Mouse (Mus musculus) liver, postnatal 0 days (tissue): ENCODE results near the gene Sapcd2. TPM values are rescaled to one million over a fixed set of nuclear protein-coding genes. Genes with fewer than 3 reads are reported as not detected.

Source experiments
- ATAC-seq: fragments of 200-750 bp; cut with Nextera tagmentation; 2 replicates; pipeline ENCODE4 v1.8.0; 2017; ENCODE audit warnings: mild to moderate bottlenecking, moderate library complexity
- DNase-seq: peaks from one replicate; pipeline ENCODE4 v3.0.0-alpha.2; 2016
- H3K27ac ChIP-seq: fragments of 300-500 bp; sonication (generic); 2 replicates; pipeline ENCODE4 v1.5.1; 2014; ENCODE audit warnings: antibody characterized with exemption, moderate library complexity, mild to moderate bottlenecking, low read depth
- H3K27me3 ChIP-seq: fragments of 300-500 bp; sonication (generic); 2 replicates; pipeline ENCODE4 v1.6.1; 2014; ENCODE audit warnings: low read length, control low read depth, mixed read lengths; ENCODE audit not compliant: insufficient read depth
- H3K36me3 ChIP-seq: fragments of 300-500 bp; sonication (generic); replicated peaks from 2 replicates; pipeline ENCODE4 v1.6.1; 2014; ENCODE audit warnings: mild to moderate bottlenecking, control low read depth, low read length, moderate library complexity, mixed read lengths; ENCODE audit not compliant: insufficient read depth
- H3K4me1 ChIP-seq: fragments of 300-500 bp; sonication (generic); 2 replicates; pipeline ENCODE4 v1.6.1; 2014; ENCODE audit warnings: antibody characterized with exemption, mild to moderate bottlenecking, control low read depth; ENCODE audit not compliant: insufficient read depth
- H3K4me2 ChIP-seq: fragments of 300-500 bp; sonication (generic); 2 replicates; pipeline ENCODE4 v1.6.1; 2014; ENCODE audit warnings: low read depth, mild to moderate bottlenecking, low read length, moderate library complexity, mixed read lengths
- H3K4me3 ChIP-seq: fragments of 300-500 bp; sonication (generic); 2 replicates; pipeline ENCODE4 v1.5.1; 2014; ENCODE audit warnings: low read depth, low read length
- H3K9ac ChIP-seq: fragments of 300-500 bp; sonication (generic); replicated peaks from 2 replicates; pipeline ENCODE4 v1.6.1; 2014; ENCODE audit warnings: mild to moderate bottlenecking, moderate library complexity
- H3K9me3 ChIP-seq: fragments of 300-500 bp; sonication (generic); 2 replicates; pipeline ENCODE4 v1.6.1; 2016; ENCODE audit warnings: mild to moderate bottlenecking, control low read depth, low read length, mixed read lengths
- CTCF ChIP-seq: sonication (generic); IDR thresholded peaks from 2 replicates; pipeline ENCODE4 v1.5.1; 2016; ENCODE audit warnings: antibody characterized with exemption, low read depth
- EP300 ChIP-seq: IDR thresholded peaks from 2 replicates; pipeline ENCODE4 v1.6.1; 2016; ENCODE audit warnings: antibody characterized with exemption, low read depth, mild to moderate bottlenecking
- WGBS: fragments of 180-500 bp; shearing (Covaris S2); extraction: QIAGEN DNeasy Blood & Tissue Kit; methylation state at CpG from one replicate; pipeline ENCODE4 v1.1.7; 2014; ENCODE audit not compliant: insufficient replicate concordance; 5-methylcytosine and 5-hydroxymethylcytosine counted together
- polyA plus RNA-seq: library from polyadenylated mRNA; unstranded; fragments of >200 nt; fragmentation: Nextera tagmentation; extraction: Ambion mirVana; gene quantifications from 2 replicates; pipeline ENCODE4 v1.2.1, GENCODE M21; 2015

The Sapcd2 gene
- polyA plus RNA-seq, 1 experiment from 2014 or later: 7.4 TPM

DNA sequence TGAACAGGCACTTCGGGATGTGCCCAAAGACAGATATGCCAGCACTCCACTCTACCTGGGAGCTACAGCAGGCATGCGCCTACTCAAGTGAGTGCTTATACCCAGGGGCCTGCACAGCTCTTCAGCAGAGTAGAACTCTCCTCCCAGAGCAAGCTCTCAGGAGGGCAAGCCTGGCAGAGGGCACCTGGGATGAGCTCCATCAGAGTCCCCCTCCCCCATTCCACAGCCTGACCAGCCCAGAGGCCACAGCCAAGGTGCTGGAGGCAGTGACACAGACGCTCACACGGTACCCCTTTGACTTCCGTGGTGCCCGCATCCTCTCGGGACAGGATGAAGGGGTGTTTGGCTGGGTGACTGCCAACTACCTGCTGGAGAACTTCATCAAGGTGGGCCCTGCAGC lies 25.9 kb downstream of the Sapcd2 start:
- no peak overlapping the region for H3K27ac ChIP-seq
- TF ChIP-seq EP300 (no peak), CTCF (no peak)
- H3K4me1 ChIP-seq: peaks cover 20% of the 10 kb centered on the region
- H3K4me3 ChIP-seq: no peak overlapping the region
- H3K9ac ChIP-seq: no peak overlapping the region
- DNase-seq (no peak), ATAC-seq (no peak)
- no peaks in the 10 kb centered on the region for H3K9me3 ChIP-seq
- H3K4me2 ChIP-seq: no peak overlapping the region
- H3K27me3 ChIP-seq: peaks cover 75% of the 10 kb centered on the region
- WGBS: 85% methylated on average over 7 of the region's 7 CpGs
- no peaks in the 10 kb centered on the region for H3K36me3 ChIP-seq

DNA sequence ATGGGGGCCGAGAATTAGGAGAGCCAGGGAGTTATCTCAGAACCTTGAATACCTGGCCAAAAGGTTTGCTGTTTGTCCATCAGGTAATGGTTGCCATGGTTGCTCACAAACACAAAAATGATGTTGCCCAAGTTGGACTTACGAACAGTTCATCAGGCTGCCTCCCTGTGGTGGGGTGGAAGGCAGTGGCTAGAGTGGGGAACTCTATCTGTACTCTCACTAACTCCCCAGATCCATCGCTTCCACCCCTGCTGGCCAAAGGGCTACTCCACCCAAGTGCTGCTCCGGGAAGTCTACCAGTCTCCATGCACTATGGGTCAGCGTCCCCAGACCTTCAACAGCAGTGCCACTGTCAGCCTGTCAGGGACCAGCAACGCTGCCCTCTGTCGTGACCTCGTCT lies 26.9 kb downstream of the Sapcd2 start, which contains the start of gene Npdc1:
Gene Npdc1 (plus strand): TSS at position 301 of the 400 bp plus-strand sequence.
- TF ChIP-seq EP300: no peak
- no peak for TF ChIP-seq CTCF
- peaks cover 84% of the 10 kb centered on the region for H3K27me3 ChIP-seq
- DNase-seq: no peak

DNA sequence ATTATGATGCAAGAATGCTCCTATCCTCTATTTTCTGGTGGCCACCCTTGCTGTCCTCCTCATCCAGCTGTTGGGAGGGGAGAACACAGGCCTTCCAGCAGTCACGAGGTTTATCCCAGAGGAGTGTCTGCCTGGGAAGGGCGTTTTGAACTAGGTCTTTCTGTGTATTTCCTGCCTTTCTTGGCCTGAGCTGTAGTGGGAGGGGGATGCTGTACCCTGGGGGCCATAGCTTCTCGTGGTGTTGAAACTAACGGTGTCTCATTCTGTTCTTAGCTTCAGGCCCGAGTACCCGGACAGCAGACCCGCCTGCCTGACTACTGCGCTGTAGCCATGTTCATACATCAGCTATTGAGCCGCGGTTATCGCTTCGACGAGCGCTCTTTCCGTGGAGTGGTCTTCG lies 28.2 kb downstream of the Sapcd2 start:
- H3K9ac ChIP-seq: no peak overlapping the region
- no peak overlapping the region for H3K27ac ChIP-seq
- DNase-seq (no peak), ATAC-seq (no peak)
- H3K4me3 ChIP-seq: no peak overlapping the region
- no peak for TF ChIP-seq EP300
- no peak for TF ChIP-seq CTCF
- peaks cover 20% of the 10 kb centered on the region for H3K4me1 ChIP-seq
- H3K4me2 ChIP-seq: no peak overlapping the region
- no peaks in the 10 kb centered on the region for H3K36me3 ChIP-seq
- H3K9me3 ChIP-seq: no peaks in the 10 kb centered on the region
- 19% methylated on average over 16 of the region's 16 CpGs for WGBS
- peaks cover 80% of the 10 kb centered on the region for H3K27me3 ChIP-seq

More for the DNA sequence above, 26.9 kb downstream of the Sapcd2 start, which contains the start of gene Npdc1:
- Histone ChIP-seq H3K27ac (no peak within 1 kb of the TSS), H3K4me2 (no peak within 1 kb of the TSS), H3K36me3 (no peaks in the 10 kb centered on the region), H3K4me3 (no peak within 1 kb of the TSS), H3K4me1 (peaks cover 23% of the 10 kb centered on the region), H3K9me3 (no peaks in the 10 kb centered on the region), H3K9ac (no peak within 1 kb of the TSS)
- WGBS: 53% methylated on average over 8 of the region's 8 CpGs
- ATAC-seq: no peak

DNA sequence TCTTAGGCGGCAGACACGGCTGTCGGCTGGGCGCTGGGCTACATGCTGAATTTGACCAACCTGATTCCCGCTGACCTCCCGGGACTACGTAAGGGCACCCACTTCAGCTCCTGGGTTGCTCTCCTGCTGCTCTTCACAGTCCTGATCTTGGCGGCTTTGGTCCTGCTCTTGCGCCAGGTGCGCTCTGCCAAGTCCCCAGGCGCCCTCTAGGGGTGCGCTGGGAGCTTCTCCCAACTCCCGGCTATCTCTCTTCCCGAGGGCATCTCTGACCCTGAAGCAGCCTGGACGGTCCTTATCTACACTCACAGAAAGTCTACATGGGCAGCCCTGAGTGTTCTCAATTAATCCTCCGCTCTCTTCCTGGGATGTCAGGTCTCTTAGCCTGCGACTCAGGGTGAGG lies 28.6 kb downstream of the Sapcd2 start:
- H3K4me3 ChIP-seq: no peak overlapping the region
- ATAC-seq (peak; percentile 43), DNase-seq (peak; percentile 67)
- no peaks in the 10 kb centered on the region for H3K9me3 ChIP-seq
- H3K9ac ChIP-seq: no peak overlapping the region
- TF ChIP-seq CTCF: peak; percentile 75
- no peak for TF ChIP-seq EP300
- H3K27me3 ChIP-seq: peaks cover 75% of the 10 kb centered on the region
- H3K27ac ChIP-seq: no peak overlapping the region
- H3K4me1 ChIP-seq: peaks cover 17% of the 10 kb centered on the region
- no peaks in the 10 kb centered on the region for H3K36me3 ChIP-seq
- WGBS: 2% methylated on average over 17 of the region's 17 CpGs
- no peak overlapping the region for H3K4me2 ChIP-seq

DNA sequence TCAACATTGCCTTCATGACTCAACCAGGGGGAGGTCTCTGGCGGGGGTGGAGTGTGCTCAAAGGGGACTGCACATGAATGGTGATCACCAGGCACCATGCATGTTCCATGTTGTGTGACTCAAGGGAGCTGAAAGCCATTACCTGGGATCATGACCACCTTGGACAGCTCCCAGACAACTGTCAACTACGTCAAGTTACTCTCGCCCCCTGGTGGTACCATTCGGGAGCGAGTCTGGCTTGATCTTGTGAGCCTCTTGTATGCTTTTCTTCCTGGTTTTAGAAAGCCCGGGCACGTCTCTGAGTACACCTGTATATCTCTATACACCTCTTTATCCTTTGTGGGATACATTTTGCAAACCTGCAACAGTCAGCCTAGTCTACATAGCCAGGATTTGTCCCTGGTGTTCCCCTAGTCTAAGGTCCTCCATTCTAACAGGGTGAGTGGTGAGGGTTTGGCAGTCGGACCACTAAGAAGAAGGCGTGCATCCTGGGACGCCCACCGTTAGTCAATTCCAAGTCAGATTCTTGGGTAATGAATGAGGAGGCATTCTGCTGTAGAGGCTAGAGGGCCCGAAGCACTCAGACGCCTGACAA lies 30.4 kb downstream of the Sapcd2 start:
- Histone ChIP-seq H3K36me3 (no peaks in the 10 kb centered on the region), H3K9ac (no peak overlapping the region), H3K9me3 (no peaks in the 10 kb centered on the region), H3K4me2 (peak overlapping the region; percentile 74), H3K4me3 (peak overlapping the region; percentile 47), H3K27me3 (peaks cover 61% of the 10 kb centered on the region), H3K27ac (no peak overlapping the region), H3K4me1 (peaks cover 7% of the 10 kb centered on the region; the same call in 1 of the 2 replicates)
- TF ChIP-seq EP300: no peak
- peak; percentile 87 for TF ChIP-seq CTCF
- ATAC-seq (peak; percentile 53), DNase-seq (peak; percentile 88)
- 2% methylated on average over 13 of the region's 13 CpGs for WGBS

DNA sequence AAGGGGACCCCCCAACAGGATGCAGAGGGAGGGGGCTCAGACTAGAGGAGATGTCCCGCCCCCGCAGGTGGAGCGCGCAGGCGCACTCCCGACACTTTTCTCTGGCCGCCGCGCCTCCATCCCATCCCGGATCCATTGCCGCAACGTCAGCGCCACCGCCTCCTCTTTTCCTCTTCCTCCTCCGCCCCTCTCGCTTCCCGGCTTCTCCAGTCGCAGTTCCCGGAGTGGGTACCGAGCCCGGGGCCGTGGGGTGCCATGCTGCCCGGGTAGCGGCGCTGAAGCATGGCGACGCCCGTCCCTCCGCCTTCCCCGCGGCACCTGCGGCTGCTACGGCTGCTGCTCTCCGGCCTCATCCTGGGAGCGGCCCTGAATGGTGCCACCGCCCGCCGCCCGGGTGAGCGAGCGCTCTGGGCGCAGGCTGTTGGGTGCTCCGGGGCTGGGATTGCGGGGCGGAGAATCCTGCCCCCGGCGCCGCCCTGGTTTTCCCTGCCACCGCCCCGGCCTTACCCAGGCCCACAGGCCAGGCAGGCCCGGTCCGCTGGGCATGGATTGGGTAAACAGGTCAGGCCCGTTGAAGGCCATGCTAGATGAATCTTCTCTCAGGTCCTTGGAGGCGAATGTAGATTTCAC lies 31.0 kb downstream of the Sapcd2 start:
- DNase-seq (no peak), ATAC-seq (peak; percentile 41)
- peaks cover 7% of the 10 kb centered on the region; the same call in 1 of the 2 replicates for H3K4me1 ChIP-seq
- peak overlapping the region; percentile 16; the same call in 1 of the 2 replicates for H3K27ac ChIP-seq
- TF ChIP-seq EP300: no peak
- no peak for TF ChIP-seq CTCF
- peak overlapping the region; percentile 47 for H3K4me3 ChIP-seq
- H3K27me3 ChIP-seq: peaks cover 57% of the 10 kb centered on the region
- WGBS: 4% methylated on average over 50 of the region's 54 CpGs
- no peaks in the 10 kb centered on the region for H3K9me3 ChIP-seq
- H3K4me2 ChIP-seq: peak overlapping the region; percentile 74
- H3K9ac ChIP-seq: 0 out of 2 replicates have a peak overlapping the region, but pooled peaks have one; percentile 38
- H3K36me3 ChIP-seq: no peaks in the 10 kb centered on the region
